Mouse (Mus musculus): ENCODE data around the gene Mrgprb8.
"Not testable (repeated sequence)": the region's sequence is repeated elsewhere in the genome, so short reads cannot be mapped to it uniquely, and the experiment has no call there.

Gene Mrgprb8

GRCm38 (mm10) chr7:48388226-48388625 lies at the start of gene Mrgprb8:
Mrgprb8 (plus strand) TSS chr7:48388526.
- in situ Hi-C loops (cut with MseI, MboI) = no loop called here

- in situ Hi-C loops (cut with MseI, MboI) = not testable (repeated sequence)
These were observed 47.6 kb downstream of the Mrgprb8 start for GRCm38 (mm10) chr7:48435936-48436335.

DNA sequence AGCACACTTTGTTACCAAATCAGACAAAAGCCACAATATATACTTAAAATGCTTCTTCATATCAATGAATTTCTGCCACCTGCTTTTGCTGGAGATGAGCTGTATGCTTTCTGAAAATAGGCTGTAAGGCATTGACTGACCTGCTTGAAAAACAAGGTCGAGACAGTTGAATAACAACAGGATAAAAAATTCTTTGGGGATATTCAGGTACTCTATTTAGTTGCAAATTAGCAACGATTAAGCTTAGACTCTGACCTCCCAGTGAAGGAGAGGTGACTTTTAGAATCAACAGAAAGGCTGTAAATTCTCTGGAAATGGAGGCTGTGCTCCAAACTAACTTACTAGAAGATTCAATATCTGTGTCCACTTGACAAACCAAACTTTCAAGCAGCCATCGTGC lies 48.3 kb downstream of the Mrgprb8 start:
- in situ Hi-C loops (cut with MseI, MboI) = no loop called here
